Mouse (Mus musculus): ENCODE measurements around the gene Thbs2.

- no peak for TF ChIP-seq POLR2A (IDR thresholded peaks at IDR 0.05; ENCODE audit: low read depth, low read length)
- no peak for TF ChIP-seq CTCF (IDR thresholded peaks at IDR 0.05; ENCODE audit: extremely low read depth, insufficient read depth, insufficient read length, insufficient replicate concordance)
Measured at GRCm38 (mm10) chr17:14727481-14727880, 33.4 kb upstream of the Thbs2 start.
